Mouse (Mus musculus): ENCODE data around the gene Gm49392. TPM values are rescaled to one million over a fixed set of nuclear protein-coding genes. Genes with fewer than 3 reads are reported as not detected.
A peak's percentile ranks its signal among the peaks of the same experiment; 100 is the strongest.

Gm49392 gene
- polyA plus RNA-seq, 1 experiment, result not detected

GRCm38 (mm10) chr13:60820486-60821175 is 76.1 kb downstream of the Gm49392 start:
- Histone ChIP-seq H3K36me3 (ENCODE audit: control insufficient read depth, insufficient read depth, low read length) (no peaks in the 10 kb centered on the region), H3K27me3 (replicated peaks; ENCODE audit: control insufficient read depth, insufficient read depth, low read length) (no peaks in the 10 kb centered on the region), H3K4me1 (ENCODE audit: control insufficient read depth, insufficient read depth, low read length) (no peaks in the 10 kb centered on the region), H3K27ac (ENCODE audit: insufficient read depth, low read depth, low read length) (no peak overlapping the region), H3K4me3 (ENCODE audit: insufficient read depth, low read depth, low read length) (no peak overlapping the region)
- TF ChIP-seq POLR2A (IDR thresholded peaks at IDR 0.05; ENCODE audit: low read depth, low read length), result no peak
- DNase-seq, result no peak
- WGBS, result 77% methylated on average over 3 of the region's 3 CpGs

- no peaks in the 10 kb centered on the region for H3K4me1 ChIP-seq (ENCODE audit: control insufficient read depth, insufficient read depth, low read length)
- TF ChIP-seq CTCF (conservative IDR thresholded peaks at IDR 0.05; ENCODE audit: insufficient read depth, insufficient read length, low read depth, low read length) (peak; percentile 77), POLR2A (IDR thresholded peaks at IDR 0.05; ENCODE audit: low read depth, low read length) (no peak)
- DNase-seq, result peak; percentile 28
- H3K36me3 ChIP-seq (ENCODE audit: control insufficient read depth, insufficient read depth, low read length), result no peaks in the 10 kb centered on the region
- no peak overlapping the region for H3K27ac ChIP-seq (ENCODE audit: insufficient read depth, low read depth, low read length)
- no peak overlapping the region for H3K4me3 ChIP-seq (ENCODE audit: insufficient read depth, low read depth, low read length)
- WGBS, result 5% methylated on average over 7 of the region's 7 CpGs
- no peaks in the 10 kb centered on the region for H3K27me3 ChIP-seq (replicated peaks; ENCODE audit: control insufficient read depth, insufficient read depth, low read length)
These were observed 77.2 kb downstream of the Gm49392 start for GRCm38 (mm10) chr13:60819469-60819868.

- Histone ChIP-seq H3K4me3 (ENCODE audit: insufficient read depth, low read depth, low read length) (no peak overlapping the region), H3K27ac (ENCODE audit: insufficient read depth, low read depth, low read length) (no peak overlapping the region), H3K36me3 (ENCODE audit: control insufficient read depth, insufficient read depth, low read length) (no peaks in the 10 kb centered on the region), H3K27me3 (replicated peaks; ENCODE audit: control insufficient read depth, insufficient read depth, low read length) (no peaks in the 10 kb centered on the region), H3K4me1 (ENCODE audit: control insufficient read depth, insufficient read depth, low read length) (no peaks in the 10 kb centered on the region)
- DNase-seq, result peak; percentile 4
- TF ChIP-seq POLR2A (IDR thresholded peaks at IDR 0.05; ENCODE audit: low read depth, low read length) (no peak), CTCF (conservative IDR thresholded peaks at IDR 0.05; ENCODE audit: insufficient read depth, insufficient read length, low read depth, low read length) (no peak)
- WGBS, result 43% methylated on average over 1 of the region's 1 CpGs
These were observed 83.0 kb downstream of the Gm49392 start for GRCm38 (mm10) chr13:60813722-60814121.

- 83% methylated on average over 6 of the region's 6 CpGs for WGBS
These were observed 83.9 kb downstream of the Gm49392 start for GRCm38 (mm10) chr13:60812768-60813167.

DNA sequence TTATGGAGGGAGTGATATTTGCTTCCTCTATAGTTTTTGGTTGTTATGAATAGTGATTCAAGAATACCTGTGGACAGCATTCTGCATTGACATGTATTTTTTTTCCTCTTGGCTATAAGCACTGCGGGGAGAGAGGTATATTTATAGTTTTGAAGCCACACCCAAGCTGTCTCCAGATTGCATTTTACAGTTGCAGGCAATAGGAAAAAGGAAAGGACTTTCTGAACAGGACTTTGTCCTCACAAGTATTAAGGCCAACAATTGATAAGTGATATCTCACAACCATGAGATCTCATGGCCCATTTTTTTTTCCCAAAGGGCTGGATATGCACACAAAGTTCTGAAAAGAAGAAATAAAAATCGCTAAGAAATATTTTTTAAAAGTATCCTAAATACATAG is 87.0 kb downstream of the Gm49392 start:
- H3K4me3 ChIP-seq (ENCODE audit: insufficient read depth, low read depth, low read length), result no peak overlapping the region
- H3K27me3 ChIP-seq (replicated peaks; ENCODE audit: control insufficient read depth, insufficient read depth, low read length), result no peaks in the 10 kb centered on the region
- H3K4me1 ChIP-seq (ENCODE audit: control insufficient read depth, insufficient read depth, low read length), result no peaks in the 10 kb centered on the region
- H3K27ac ChIP-seq (ENCODE audit: insufficient read depth, low read depth, low read length), result no peak overlapping the region
- DNase-seq, result no peak
- TF ChIP-seq POLR2A (IDR thresholded peaks at IDR 0.05; ENCODE audit: low read depth, low read length) (no peak), CTCF (conservative IDR thresholded peaks at IDR 0.05; ENCODE audit: insufficient read depth, insufficient read length, low read depth, low read length) (no peak)
- 63% methylated on average over 2 of the region's 2 CpGs for WGBS
- H3K36me3 ChIP-seq (ENCODE audit: control insufficient read depth, insufficient read depth, low read length), result no peaks in the 10 kb centered on the region

More at GRCm38 (mm10) chr13:60812768-60813167, 83.9 kb downstream of the Gm49392 start:
- H3K27ac ChIP-seq (ENCODE audit: insufficient read depth, low read depth, low read length), result no peak overlapping the region
- no peak overlapping the region for H3K4me3 ChIP-seq (ENCODE audit: insufficient read depth, low read depth, low read length)
- DNase-seq, result no peak
- TF ChIP-seq POLR2A (IDR thresholded peaks at IDR 0.05; ENCODE audit: low read depth, low read length) (no peak), CTCF (conservative IDR thresholded peaks at IDR 0.05; ENCODE audit: insufficient read depth, insufficient read length, low read depth, low read length) (no peak)
- no peaks in the 10 kb centered on the region for H3K27me3 ChIP-seq (replicated peaks; ENCODE audit: control insufficient read depth, insufficient read depth, low read length)
- H3K36me3 ChIP-seq (ENCODE audit: control insufficient read depth, insufficient read depth, low read length), result no peaks in the 10 kb centered on the region
- no peaks in the 10 kb centered on the region for H3K4me1 ChIP-seq (ENCODE audit: control insufficient read depth, insufficient read depth, low read length)

DNA sequence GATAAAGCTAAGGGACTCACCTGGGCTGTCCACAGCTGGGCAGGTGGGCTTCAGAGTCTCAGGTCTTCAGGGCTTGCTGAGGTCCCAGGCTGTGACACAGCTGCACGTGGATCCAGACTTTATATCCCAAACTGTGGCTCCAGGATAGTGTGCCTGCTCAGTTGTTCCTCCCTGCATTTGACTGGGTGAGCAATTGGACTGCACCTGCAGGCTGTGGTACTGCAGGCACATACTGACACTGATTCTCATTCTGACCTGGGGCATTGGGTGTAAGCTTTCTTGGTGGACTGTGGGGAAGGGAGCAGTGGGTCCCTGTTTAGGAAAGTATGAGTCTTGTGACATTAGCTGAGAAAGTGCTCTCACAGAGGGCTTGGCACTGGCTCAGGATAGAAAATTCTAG is 93.9 kb downstream of the Gm49392 start, which contains the start of gene Ctsll3:
Gene Ctsll3 (minus strand): TSS at position 101 of the 400 bp plus-strand sequence.
- H3K36me3 ChIP-seq (ENCODE audit: control insufficient read depth, insufficient read depth, low read length), result no peaks in the 10 kb centered on the region
- H3K27ac ChIP-seq (ENCODE audit: insufficient read depth, low read depth, low read length), result no peak within 1 kb of the TSS
- TF ChIP-seq CTCF (conservative IDR thresholded peaks at IDR 0.05; ENCODE audit: insufficient read depth, insufficient read length, low read depth, low read length) (no peak), POLR2A (IDR thresholded peaks at IDR 0.05; ENCODE audit: low read depth, low read length) (no peak)
- no peak for DNase-seq
- no peaks in the 10 kb centered on the region for H3K4me1 ChIP-seq (ENCODE audit: control insufficient read depth, insufficient read depth, low read length)
- 78% methylated on average over 1 of the region's 1 CpGs for WGBS
- H3K4me3 ChIP-seq (ENCODE audit: insufficient read depth, low read depth, low read length), result no peak within 1 kb of the TSS
- H3K27me3 ChIP-seq (replicated peaks; ENCODE audit: control insufficient read depth, insufficient read depth, low read length), result no peaks in the 10 kb centered on the region

Other genes with a start within 250 kb of the Gm49392 start
- not detected in 2 replicates for gene BC051665, start 110.5 kb downstream of the Gm49392 start, polyA plus RNA-seq (2012; rRNA removed)
- gene Ctsll3, start 94.0 kb downstream of the Gm49392 start, polyA plus RNA-seq (2012; rRNA removed), result not detected in 2 replicates
- 0.52 TPM in 1 of 2 replicates, not detected in the other for gene 4930486L24Rik, start 32.4 kb downstream of the Gm49392 start, polyA plus RNA-seq (2012; rRNA removed)
- 0.34 and 1.7 TPM in 2 replicates for gene Ctla2b, start 553 bp upstream of the Gm49392 start, polyA plus RNA-seq (2012; rRNA removed)
- gene Tpbpb, start 8.0 kb upstream of the Gm49392 start, polyA plus RNA-seq (2012; rRNA removed), result not detected in 2 replicates
- gene Gm49393, start 38.7 kb upstream of the Gm49392 start, polyA plus RNA-seq (2012; rRNA removed), result not detected in 2 replicates
- gene Gm49391, start 39.7 kb upstream of the Gm49392 start, polyA plus RNA-seq (2012; rRNA removed), result 1.4 and 2.1 TPM in 2 replicates
- gene Ctla2a, start 39.7 kb upstream of the Gm49392 start, polyA plus RNA-seq (2012; rRNA removed), result 8.2 and 12.4 TPM in 2 replicates
- gene Tpbpa, start 45.1 kb upstream of the Gm49392 start, polyA plus RNA-seq (2012; rRNA removed), result not detected in 2 replicates
- gene Ctsj, start 109.1 kb upstream of the Gm49392 start, polyA plus RNA-seq (2012; rRNA removed), result not detected in 2 replicates
- gene Ctsq, start 143.7 kb upstream of the Gm49392 start, polyA plus RNA-seq (2012; rRNA removed), result not detected in 2 replicates

Measured in kidney, adult 2 months (tissue).